Mouse (Mus musculus) left cerebral cortex, postnatal 25 days (tissue): ENCODE data around the gene Dcp1b. TPM values are rescaled to one million over a fixed set of nuclear protein-coding genes. Genes with fewer than 3 reads are reported as not detected.
A peak's percentile ranks its signal among the peaks of the same experiment; 100 is the strongest.

Experiments used
- DNase-seq, 2 experiments: peaks; one replicate each; pipeline ENCODE4 v3.0.0; 2022; ENCODE audit warnings: low spot score in 2 of 2, mixed read lengths in 1 of 2
- intact Hi-C: fragments of 180-260 bp; cut with DNase I; formaldehyde crosslinking; loops from one replicate; pipeline ENCODE4 v1.15.1; 2025
- total RNA-seq, 2 experiments: library from RNA; stranded (reverse); gene quantifications; 2 replicates each; pipeline ENCODE4 v1.2.3; 2021

Gene Dcp1b
- total RNA-seq = 10 to 100 TPM; 14.7 to 16.5 TPM

- peak; percentile 84 to 91 for DNase-seq
- intact Hi-C loops = loop anchor here (1.0 to 10.0 kb wide), 2 partner anchors 66 to 530 kb away; no protein-coding TSS in a partner anchor
Observed at GRCm38 (mm10) chr6:119175078-119175853, at the start of gene Dcp1b. Gene Dcp1b, plus strand, starts transcription at chr6:119175253.

DNA sequence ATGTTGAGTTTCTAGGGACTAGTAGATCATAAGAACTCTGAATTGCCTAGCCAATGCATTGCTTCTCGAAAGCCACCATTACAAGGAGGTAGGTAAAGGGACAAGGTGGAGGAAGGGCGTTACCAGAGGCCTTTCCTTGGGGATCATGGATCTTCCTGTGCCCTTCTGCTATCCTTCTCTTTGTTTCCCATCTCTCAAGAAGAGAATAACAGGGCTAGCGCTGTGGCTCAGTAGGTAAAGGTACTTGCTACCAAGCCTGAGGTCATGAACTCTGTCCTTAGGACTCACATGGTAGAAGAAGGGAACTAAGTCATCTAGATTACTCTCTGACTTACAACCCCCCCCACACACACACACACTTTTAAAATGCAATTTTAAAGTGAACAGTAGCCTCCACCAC lies 48.1 kb upstream of the Dcp1b start:
- intact Hi-C loops = loop anchor here (5.0 kb wide), 1 partner anchor 315 kb away; no protein-coding TSS in a partner anchor
- DNase-seq = no peak

GRCm38 (mm10) chr6:119128076-119128475 lies 47.0 kb upstream of the Dcp1b start:
- intact Hi-C loops = loop anchor here (5.0 kb wide), 1 partner anchor 314 kb away; no protein-coding TSS in a partner anchor
- DNase-seq = no peak

- intact Hi-C loops = loop anchor here (5.0 kb wide), 1 partner anchor 314 kb away; no protein-coding TSS in a partner anchor
- DNase-seq = no peak
Observed at GRCm38 (mm10) chr6:119128521-119128920, 46.5 kb upstream of the Dcp1b start.

DNA sequence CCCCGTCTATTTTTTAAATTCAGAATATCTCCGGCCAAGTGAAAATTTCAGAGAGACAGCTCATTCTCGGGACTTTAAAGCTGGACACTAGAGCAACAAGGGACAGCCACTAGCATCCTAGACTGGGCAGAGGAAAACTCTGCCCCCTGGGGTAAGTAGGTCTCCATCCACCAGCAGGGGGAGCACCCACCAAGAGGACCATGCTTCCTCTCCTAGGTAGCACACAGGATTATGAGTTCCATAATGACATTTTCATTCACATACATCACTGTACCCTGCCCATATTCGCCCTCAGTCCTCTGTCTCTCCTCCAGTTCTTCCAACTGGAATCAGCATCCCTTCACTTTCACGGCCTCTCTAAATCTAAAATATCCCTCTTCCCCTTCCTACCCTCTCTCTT lies 45.4 kb upstream of the Dcp1b start:
- no peak for DNase-seq
- intact Hi-C loops = loop anchor here (5.0 kb wide), 1 partner anchor 313 kb away; no protein-coding TSS in a partner anchor

GRCm38 (mm10) chr6:119132111-119132735 lies 42.8 kb upstream of the Dcp1b start:
- DNase-seq = peak in 1 of 2 experiments; percentile 14
- intact Hi-C loops = no loop called here

DNA sequence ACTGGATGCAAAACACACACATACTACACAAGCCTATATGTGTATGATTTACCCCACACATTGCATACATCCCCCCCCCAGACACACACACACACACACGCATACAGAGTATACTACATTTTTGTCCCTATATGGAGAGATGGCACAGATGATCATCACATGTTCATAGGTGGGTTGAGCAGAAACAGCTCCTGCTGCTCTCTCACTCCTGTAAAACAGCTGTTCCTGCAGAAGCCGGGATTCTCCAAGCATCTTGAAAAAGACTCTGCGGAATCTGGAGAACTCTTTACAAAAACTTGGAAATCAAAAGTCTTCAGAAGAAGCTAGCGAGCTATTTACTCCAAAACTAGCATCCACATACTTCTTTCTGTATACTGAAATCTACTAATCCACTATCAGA lies 42.2 kb upstream of the Dcp1b start:
- intact Hi-C loops = no loop called here
- peak in 1 of 2 experiments; percentile 43 for DNase-seq

DNA sequence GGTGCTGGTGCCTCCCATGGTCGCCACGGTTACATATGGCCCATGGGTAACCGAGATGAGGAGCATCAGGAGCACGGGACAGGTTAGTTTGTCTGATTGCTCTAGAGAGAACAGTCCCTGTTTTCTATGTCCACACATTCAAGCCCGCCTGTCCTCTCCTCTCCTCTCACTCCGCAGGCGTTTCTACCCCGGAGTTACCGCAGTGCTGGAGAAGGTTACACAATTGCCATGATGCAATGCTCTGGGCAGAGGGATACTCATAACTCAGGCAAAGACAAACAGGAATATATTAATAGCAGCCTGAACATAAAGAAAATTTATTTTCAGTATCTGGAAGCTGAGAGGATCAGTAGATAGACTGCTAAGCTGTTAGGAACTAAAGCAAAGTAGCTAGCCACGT lies 37.3 kb upstream of the Dcp1b start:
- DNase-seq = no peak
- intact Hi-C loops = no loop called here

GRCm38 (mm10) chr6:119139561-119139960 lies 35.5 kb upstream of the Dcp1b start:
- no peak for DNase-seq
- intact Hi-C loops = no loop called here

DNA sequence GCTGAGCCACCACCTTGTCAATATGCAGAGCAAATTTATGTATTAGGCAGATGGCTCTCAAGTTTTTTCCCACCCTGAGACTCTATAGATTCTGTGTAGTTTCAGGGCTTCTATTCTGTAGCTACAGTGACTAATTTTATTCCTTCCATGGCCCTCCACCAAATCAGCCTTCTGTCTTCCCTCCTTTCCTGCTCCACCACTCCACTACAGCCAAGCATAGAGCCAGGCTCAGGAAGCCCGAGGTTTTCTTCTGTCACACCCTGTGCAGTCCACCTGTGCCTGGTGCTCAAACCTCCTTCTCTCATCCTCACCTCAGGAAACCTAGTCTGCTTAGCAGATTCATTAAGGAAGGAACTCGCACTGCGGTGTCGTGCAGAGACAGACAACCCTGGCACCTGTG lies 29.9 kb upstream of the Dcp1b start:
- intact Hi-C loops = no loop called here
- no peak for DNase-seq

DNA sequence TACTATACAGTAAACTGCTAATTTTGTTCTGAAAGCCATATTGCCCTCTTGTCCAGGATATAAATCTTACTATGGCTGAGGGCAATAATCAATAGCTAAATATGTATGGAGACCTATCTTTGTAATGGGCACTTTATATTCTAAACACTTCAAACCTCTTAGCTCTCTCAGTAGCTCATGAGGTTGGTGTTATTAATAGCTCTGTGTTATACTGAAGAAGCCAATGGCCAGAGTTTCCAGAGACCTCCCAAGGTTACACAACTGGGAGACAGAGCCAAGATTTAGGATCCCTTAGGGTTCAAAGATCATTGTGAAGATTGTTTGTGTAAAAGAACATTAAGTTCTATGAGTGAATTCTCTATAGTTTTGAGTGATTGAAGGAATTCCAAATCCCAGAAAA lies 9.4 kb upstream of the Dcp1b start:
- no peak for DNase-seq
- intact Hi-C loops = loop anchor here (2.0 kb wide), 1 partner anchor 43 kb away; no protein-coding TSS in a partner anchor

- intact Hi-C loops = loop anchor here (1.0 to 10.0 kb wide), 2 partner anchors 65 to 530 kb away; no protein-coding TSS in a partner anchor
- no peak for DNase-seq
Observed at GRCm38 (mm10) chr6:119174307-119175074, 562 bp upstream of the Dcp1b start.

GRCm38 (mm10) chr6:119176103-119176502 lies 1.1 kb downstream of the Dcp1b start:
- DNase-seq = no peak
- intact Hi-C loops = loop anchor here (10.0 kb wide), 1 partner anchor 531 kb away; no protein-coding TSS in a partner anchor

DNA sequence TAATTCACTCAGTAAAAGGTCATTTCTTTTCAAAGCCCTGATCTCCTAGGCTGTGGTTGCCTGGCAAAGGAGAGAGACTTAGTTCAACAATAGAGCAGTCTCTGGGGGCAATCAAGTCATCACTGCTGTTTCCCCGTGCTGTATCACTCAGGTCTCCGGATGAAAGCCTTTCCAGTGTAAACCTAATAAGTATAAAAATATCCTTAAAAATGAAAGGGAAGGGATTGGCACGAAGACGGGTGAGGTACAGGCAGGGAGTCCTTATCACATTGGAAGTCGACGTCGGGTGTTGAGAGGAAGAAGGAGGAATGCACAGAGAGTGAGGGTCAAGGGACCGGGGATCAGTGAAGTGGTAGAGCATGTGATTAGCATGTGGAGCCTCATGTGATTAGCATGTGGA lies 2.0 kb downstream of the Dcp1b start:
- DNase-seq = no peak
- intact Hi-C loops = loop anchor here (10.0 kb wide), 1 partner anchor 532 kb away; no protein-coding TSS in a partner anchor

DNA sequence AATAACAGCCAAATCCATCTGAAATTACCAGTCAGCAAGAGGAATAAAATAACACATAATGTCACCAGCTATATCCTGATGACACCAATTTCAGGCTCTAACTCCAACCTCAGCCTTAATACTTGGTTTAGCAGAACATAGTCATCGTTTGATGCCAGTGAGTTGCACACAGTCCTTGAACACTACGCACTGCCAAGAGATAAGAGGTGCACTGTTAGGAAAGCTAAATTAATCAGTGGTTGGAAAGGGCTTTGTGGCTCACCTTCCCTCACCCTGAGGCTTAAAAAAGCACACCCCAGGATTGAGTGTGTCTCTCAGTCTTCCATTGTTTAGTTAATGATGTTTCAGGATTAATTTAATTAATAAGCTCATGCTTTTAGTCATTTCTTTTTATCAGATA lies 5.1 kb downstream of the Dcp1b start:
- no peak for DNase-seq
- intact Hi-C loops = no loop called here

DNA sequence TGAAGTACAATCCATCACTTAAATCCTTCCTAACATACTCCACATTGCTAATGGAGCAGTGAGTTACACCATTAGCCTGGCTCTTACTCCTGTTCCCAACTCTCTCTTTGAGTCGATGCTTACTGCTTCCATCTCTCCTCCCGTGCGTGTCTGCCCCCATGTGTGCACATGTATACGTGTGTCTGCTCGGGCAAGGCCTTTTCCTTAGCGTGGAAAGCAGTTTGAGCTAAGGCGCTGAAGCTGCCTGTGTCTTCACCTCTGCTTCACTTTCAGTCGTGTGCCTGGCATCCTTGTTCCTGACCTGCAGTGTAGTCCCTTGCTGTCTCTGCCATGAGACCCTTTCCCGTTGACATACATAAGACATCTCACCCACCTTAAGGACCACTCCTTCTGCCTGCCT lies 7.2 kb downstream of the Dcp1b start:
- intact Hi-C loops = no loop called here

GRCm38 (mm10) chr6:119183781-119184180 lies 8.7 kb downstream of the Dcp1b start:
- intact Hi-C loops = no loop called here
- no peak for DNase-seq

More for the DNA sequence above, 7.2 kb downstream of the Dcp1b start:
- no peak for DNase-seq

GRCm38 (mm10) chr6:119186658-119187057 lies 11.6 kb downstream of the Dcp1b start:
- intact Hi-C loops = no loop called here
- DNase-seq = peak in 1 of 2 experiments; percentile 29

GRCm38 (mm10) chr6:119187631-119188030 lies 12.6 kb downstream of the Dcp1b start:
- intact Hi-C loops = no loop called here
- DNase-seq = no peak

- peak in 1 of 2 experiments; percentile 60 for DNase-seq
- intact Hi-C loops = no loop called here
Observed at GRCm38 (mm10) chr6:119191478-119191877, 16.4 kb downstream of the Dcp1b start.
